Mouse (Mus musculus): Measurements from ENCODE around the gene Gm11567.
"Not testable (repeated sequence)": the region's sequence is repeated elsewhere in the genome, so short reads cannot be mapped to it uniquely, and the experiment has no call there.

Gene Gm11567

GRCm38 (mm10) chr11:99878887-99879286 is at the start of gene Gm11567:
TSS of gene Gm11567 (plus strand) at chr11:99879187.
- DNase-seq (ENCODE audit: low spot score) = not testable (repeated sequence)

- no peak for DNase-seq (ENCODE audit: low spot score)
Measured at GRCm38 (mm10) chr11:99837966-99838365, 41.0 kb upstream of the Gm11567 start, which contains the start of gene 2300003K06Rik. TSS of gene 2300003K06Rik (minus strand) at chr11:99838066.

DNA sequence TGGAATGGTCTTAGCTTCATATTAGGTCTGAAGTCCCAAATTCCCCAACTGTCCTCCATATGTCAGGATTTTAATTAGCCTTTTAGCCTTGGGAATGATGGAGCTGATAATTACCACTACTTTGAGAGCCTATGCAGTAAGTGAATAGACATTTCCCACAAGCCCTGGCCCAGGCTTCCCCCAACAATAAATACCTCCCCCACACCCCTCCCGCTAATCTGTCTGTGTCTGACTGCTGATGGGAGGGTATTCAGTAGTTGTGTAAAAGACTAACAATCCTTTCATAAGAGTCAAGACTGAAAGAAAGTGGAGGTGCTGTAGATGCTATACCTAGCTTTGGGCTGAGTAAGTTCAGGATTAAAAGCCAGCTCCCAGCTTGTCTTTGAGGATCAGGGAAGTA is 36.8 kb upstream of the Gm11567 start:
- no peak for DNase-seq (ENCODE audit: low spot score)

GRCm38 (mm10) chr11:99846746-99847145 is 32.2 kb upstream of the Gm11567 start:
- no peak for DNase-seq (ENCODE audit: low spot score)

GRCm38 (mm10) chr11:99851508-99851907 is 27.5 kb upstream of the Gm11567 start, which contains the start of gene Krtap4-16:
TSS of gene Krtap4-16 (minus strand) at chr11:99851608.
- DNase-seq (ENCODE audit: low spot score) = no peak

DNA sequence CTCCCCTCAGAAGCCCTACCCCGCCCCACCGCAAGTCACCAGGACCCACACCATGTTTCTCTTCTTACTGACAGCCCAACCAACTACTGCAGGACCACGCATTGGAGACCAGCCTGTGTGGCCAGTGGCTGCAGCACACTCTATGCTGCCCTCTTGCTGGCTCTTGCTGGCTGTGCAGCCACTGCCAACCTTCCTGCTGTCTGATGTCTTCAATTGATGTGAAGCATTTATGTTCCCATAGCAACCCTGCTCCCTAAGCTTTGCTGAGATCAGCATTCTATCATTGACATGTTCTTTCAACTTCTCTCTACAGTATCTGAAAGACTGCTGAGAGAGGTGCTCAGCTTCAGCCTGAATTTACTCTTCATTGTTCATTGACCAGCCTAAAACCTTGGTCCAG is 24.9 kb upstream of the Gm11567 start:
- DNase-seq (ENCODE audit: low spot score) = no peak

GRCm38 (mm10) chr11:99857617-99858016 is 21.4 kb upstream of the Gm11567 start, which contains the start of gene Gm11568:
TSS of gene Gm11568 (plus strand) at chr11:99857917.
- DNase-seq (ENCODE audit: low spot score) = no peak

GRCm38 (mm10) chr11:99858761-99859160 is 20.2 kb upstream of the Gm11567 start:
- no peak for DNase-seq (ENCODE audit: low spot score)

DNA sequence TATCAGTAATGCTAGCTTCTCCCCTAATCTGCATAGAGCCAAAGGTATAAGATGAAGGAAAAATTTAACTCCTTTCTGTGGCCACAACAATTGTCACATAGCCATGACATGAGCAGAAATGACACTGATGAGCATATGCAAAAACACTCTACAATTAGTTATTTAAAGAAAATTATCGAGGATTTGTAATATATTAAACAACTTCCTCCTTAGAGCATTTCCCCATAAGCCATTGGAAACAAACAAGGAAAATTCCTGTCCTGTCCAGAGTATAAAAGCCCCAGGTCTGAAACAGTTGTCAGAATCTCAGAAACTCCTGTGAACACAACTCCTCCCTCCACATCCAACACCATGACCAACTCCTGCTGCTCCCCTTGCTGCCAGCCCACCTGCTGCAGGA is 14.8 kb upstream of the Gm11567 start, which contains the start of gene Gm11559:
Gene Gm11559, plus strand, starts transcription at position 301 of the 400 bp plus-strand sequence.
- DNase-seq (ENCODE audit: low spot score) = not testable (repeated sequence)

DNA sequence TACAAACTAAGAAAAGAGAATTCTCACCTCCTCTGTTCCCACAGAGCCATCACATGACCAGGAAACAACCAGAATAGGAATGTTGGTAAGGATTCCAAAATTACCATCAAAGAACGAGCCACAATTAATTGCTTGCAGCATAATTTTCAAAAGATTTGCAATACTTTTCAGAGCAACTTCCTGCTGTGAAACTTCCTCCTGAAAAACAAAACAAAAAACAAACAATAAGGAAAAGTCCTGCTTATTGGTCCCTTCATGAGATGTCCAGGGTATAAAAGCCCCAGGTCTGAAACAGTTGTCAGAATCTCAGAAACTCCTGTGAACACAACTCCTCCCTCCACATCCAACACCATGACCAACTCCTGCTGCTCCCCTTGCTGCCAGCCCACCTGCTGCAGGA is 5.9 kb upstream of the Gm11567 start, which contains the start of gene Krtap9-1:
Gene Krtap9-1, plus strand, starts transcription at position 301 of the 400 bp plus-strand sequence.
- DNase-seq (ENCODE audit: low spot score) = not testable (repeated sequence)

- no peak for DNase-seq (ENCODE audit: low spot score)
Measured at GRCm38 (mm10) chr11:99907620-99908019, 28.6 kb downstream of the Gm11567 start, which contains the start of gene Krtap31-1. TSS of gene Krtap31-1 (plus strand) at chr11:99907920.

DNA sequence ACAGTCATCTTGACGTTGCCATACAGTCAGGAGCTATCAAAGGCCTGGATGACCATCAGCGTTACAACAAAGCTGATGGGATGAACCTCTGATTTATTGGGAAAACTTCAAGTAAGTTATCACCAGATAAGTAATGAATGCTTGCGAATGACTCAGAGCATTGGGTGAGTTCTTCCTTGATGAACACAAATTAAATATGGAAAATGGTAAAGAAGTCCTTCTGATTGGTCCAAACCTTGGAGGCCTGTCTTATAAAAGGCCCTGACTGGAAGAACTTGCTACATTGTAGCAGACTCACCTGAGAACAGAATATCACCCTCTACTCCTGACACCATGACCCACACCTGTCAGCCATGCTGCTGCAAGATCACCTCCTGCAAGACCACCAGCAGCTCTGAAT is 35.5 kb downstream of the Gm11567 start, which contains the start of gene Gm11565:
Gene Gm11565, plus strand, starts transcription at position 301 of the 400 bp plus-strand sequence.
- no peak for DNase-seq (ENCODE audit: low spot score)
